In the genomic region with DNA sequence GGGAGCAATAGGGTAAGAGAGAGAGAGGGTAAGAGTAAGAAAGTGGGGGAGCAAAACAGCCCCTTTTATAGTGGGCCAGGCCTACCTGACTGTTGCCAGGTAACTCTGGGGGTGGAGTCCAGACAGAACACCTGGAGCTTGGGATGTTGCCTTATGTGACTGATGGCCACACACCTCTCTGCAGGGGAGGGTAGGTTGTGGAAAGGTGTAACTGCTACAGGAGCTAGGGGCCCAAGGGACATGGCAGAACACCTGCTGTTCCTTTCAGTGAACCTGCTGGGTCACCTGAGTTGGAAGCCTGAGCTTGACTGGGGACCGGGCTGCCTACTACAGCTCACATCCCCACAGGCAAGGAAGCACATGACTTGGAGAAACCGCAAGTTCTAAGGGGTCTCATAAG, we compare ENCODE assay signal across 28 mouse cellular contexts. TPM values are rescaled to one million over a fixed set of nuclear protein-coding genes. Genes with fewer than 3 reads are reported as not detected.
DNase-seq lines count a peak whose midpoint lies in the region; ATAC-seq and TF ChIP-seq lines count a peak whose summit lies in the region.
"Had no signal": no experiment of that assay in that cellular context is flagged by ENCODE, and none has a peak within 500 bp of the region (broad histone marks: within the 10 kb centered on the region; RNA-seq: fewer than 3 reads in every experiment).

No protein-coding gene starts in this region.

- no peak overlapping the region for H3K9ac ChIP-seq in embryonic facial prominence, embryonic 13.5 days
- H3K9ac ChIP-seq in ES-Bruce4 (ENCODE audit: low read depth, poor library complexity, severe bottlenecking), result no peak overlapping the region
- no peak overlapping the region for H3K9ac ChIP-seq in ES-E14 (ENCODE audit: insufficient read depth, low read depth, low read length, poor library complexity, severe bottlenecking)
- H3K9ac ChIP-seq: embryonic facial prominence, embryonic 12.5 days; embryonic facial prominence, embryonic 15.5 days; forebrain, embryonic 12.5 days had no signal

- ATAC-seq in embryonic facial prominence, embryonic 13.5 days (ENCODE audit: insufficient number of reproducible peaks, insufficient read depth, low FRiP score, low TSS enrichment, low read depth), result peak; percentile 32; the same call in 1 of the 2 replicates
- ATAC-seq: CD4-positive, CD25-positive, alpha-beta regulatory T cell, adult 4 months; forebrain, embryonic 14.5 days; forebrain, embryonic 16.5 days had no signal

- no peak for TF ChIP-seq POLR2A in ES-Bruce4 (IDR thresholded peaks at IDR 0.05; ENCODE audit: insufficient read depth, low read length)

- no peaks in the 10 kb centered on the region for H3K9me3 ChIP-seq in embryonic facial prominence, embryonic 13.5 days
- no peaks in the 10 kb centered on the region for H3K9me3 ChIP-seq in embryonic facial prominence, embryonic 10.5 days
- peaks cover 21% of the 10 kb centered on the region for H3K9me3 ChIP-seq in ES-Bruce4 (replicated peaks; ENCODE audit: control insufficient read depth, insufficient read depth, low read length, poor library complexity, severe bottlenecking)
- no peaks in the 10 kb centered on the region; the same call in 1 of the 2 replicates for H3K9me3 ChIP-seq in ES-E14 (ENCODE audit: control insufficient read depth, insufficient read depth, low read depth, low read length)
- H3K9me3 ChIP-seq: embryonic facial prominence, embryonic 12.5 days; embryonic facial prominence, embryonic 15.5 days; forebrain, embryonic 10.5 days; forebrain, embryonic 12.5 days had no signal

- H3K4me3 ChIP-seq in embryonic facial prominence, embryonic 13.5 days, result no peak overlapping the region
- no peak overlapping the region for H3K4me3 ChIP-seq in embryonic facial prominence, embryonic 10.5 days
- no peak overlapping the region for H3K4me3 ChIP-seq in ES-Bruce4 (ENCODE audit: low read depth, low read length)
- H3K4me3 ChIP-seq in ES-E14 (ENCODE audit: insufficient read depth in 1 of 2, low read depth in 1 of 2, low read length in 2 of 2, poor library complexity in 1 of 2, severe bottlenecking in 1 of 2), result no peak overlapping the region
- H3K4me3 ChIP-seq: embryonic facial prominence, embryonic 12.5 days; embryonic facial prominence, embryonic 15.5 days; erythroblast, embryonic 14.5 days; forebrain, embryonic 10.5 days; forebrain, embryonic 12.5 days had no signal

- no peak overlapping the region for H3K4me2 ChIP-seq in embryonic facial prominence, embryonic 13.5 days
- H3K4me2 ChIP-seq: embryonic facial prominence, embryonic 12.5 days; embryonic facial prominence, embryonic 15.5 days; forebrain, embryonic 12.5 days had no signal

- no peaks in the 10 kb centered on the region for H3K4me1 ChIP-seq in embryonic facial prominence, embryonic 13.5 days
- no peaks in the 10 kb centered on the region for H3K4me1 ChIP-seq in embryonic facial prominence, embryonic 10.5 days
- H3K4me1 ChIP-seq in ES-Bruce4 (ENCODE audit: control insufficient read depth, insufficient read depth, low read length) (no peaks in the 10 kb centered on the region), ES-E14 (ENCODE audit: control insufficient read depth in 2 of 2, insufficient read depth in 2 of 2, low read length in 2 of 2, poor library complexity in 1 of 2) (no peaks in the 10 kb centered on the region; a peak in 1 of 4 replicates)
- H3K4me1 ChIP-seq: embryonic facial prominence, embryonic 12.5 days; embryonic facial prominence, embryonic 15.5 days; forebrain, embryonic 10.5 days; forebrain, embryonic 12.5 days had no signal

- no peak for TF ChIP-seq CTCF in ES-Bruce4 (IDR thresholded peaks at IDR 0.05; ENCODE audit: low read depth, low read length)

- H3K27ac ChIP-seq in embryonic facial prominence, embryonic 13.5 days, result no peak overlapping the region
- H3K27ac ChIP-seq in embryonic facial prominence, embryonic 10.5 days (replicated peaks), result no peak overlapping the region
- peak overlapping the region; percentile 87; the same call in 1 of the 2 replicates for H3K27ac ChIP-seq in ES-Bruce4 (ENCODE audit: insufficient read depth, low read length)
- H3K27ac ChIP-seq in ES-E14 (ENCODE audit: insufficient read depth, low read depth, low read length, poor library complexity, severe bottlenecking), result peak overlapping the region; percentile 82; the same call in 1 of the 2 replicates
- H3K27ac ChIP-seq: embryonic facial prominence, embryonic 12.5 days; embryonic facial prominence, embryonic 15.5 days; forebrain, embryonic 10.5 days; forebrain, embryonic 12.5 days had no signal

- no peak for DNase-seq in embryonic facial prominence, embryonic 10.5 days (ENCODE audit: low spot score)
- DNase-seq in ES-E14 (ENCODE audit: low read depth, low spot score), result no peak
- peak; percentile 57 for DNase-seq in ZHBTc4 (ENCODE audit: low read depth, low spot score)
- DNase-seq in thymus, postnatal 10 days (ENCODE audit: low spot score in 2 of 2), result no peak
- DNase-seq in layer of hippocampus, adult 9-10 months (ENCODE audit: low spot score), result no peak
- DNase-seq: adrenal gland, adult 2 months; adrenal gland, postnatal 10 days; adrenal gland, postnatal 25 days; B cell, adult 2 months; cerebellum, adult 11 months; cerebellum, adult 18-20 months; cerebellum, adult 8-10 months; cerebellum, adult 9-11 months; cerebellum, postnatal 14 days; cerebellum, postnatal 36 days; embryo, embryonic 11 days had no signal

- no peaks in the 10 kb centered on the region for H3K36me3 ChIP-seq in embryonic facial prominence, embryonic 13.5 days
- H3K36me3 ChIP-seq in embryonic facial prominence, embryonic 10.5 days (replicated peaks), result no peaks in the 10 kb centered on the region
- H3K36me3 ChIP-seq in ES-Bruce4 (ENCODE audit: control insufficient read depth, insufficient read depth, low read length, poor library complexity, severe bottlenecking), result no peaks in the 10 kb centered on the region
- no peaks in the 10 kb centered on the region for H3K36me3 ChIP-seq in ES-E14 (ENCODE audit: control insufficient read depth, insufficient read depth, low read length, poor library complexity, severe bottlenecking)
- H3K36me3 ChIP-seq: embryonic facial prominence, embryonic 12.5 days; embryonic facial prominence, embryonic 15.5 days; forebrain, embryonic 10.5 days; forebrain, embryonic 12.5 days had no signal

- TF ChIP-seq EP300 in ES-Bruce4 (IDR thresholded peaks at IDR 0.05; ENCODE audit: insufficient read depth, low read depth, low read length), result no peak

- no peaks in the 10 kb centered on the region for H3K27me3 ChIP-seq in embryonic facial prominence, embryonic 13.5 days
- H3K27me3 ChIP-seq in embryonic facial prominence, embryonic 10.5 days (replicated peaks; ENCODE audit: low read depth, poor library complexity, severe bottlenecking), result no peaks in the 10 kb centered on the region
- no peaks in the 10 kb centered on the region for H3K27me3 ChIP-seq in ES-Bruce4 (ENCODE audit: control insufficient read depth, insufficient read depth, low read length, poor library complexity, severe bottlenecking)
- H3K27me3 ChIP-seq: CH12.LX; embryonic facial prominence, embryonic 12.5 days; embryonic facial prominence, embryonic 15.5 days; forebrain, embryonic 12.5 days had no signal

- 86% methylated on average over 2 of the region's 2 CpGs for WGBS in embryonic facial prominence, embryonic 13.5 days
- WGBS in embryonic facial prominence, embryonic 10.5 days, result 79% methylated on average over 2 of the region's 2 CpGs

- in situ Hi-C loops in ES-E14 (cut with MboI; ENCODE audit: low sequenced_read_pairs in 2 of 2, unreplicated experiment in 2 of 2), result no loop called here

TF ChIP-seq in ES-E14, 5 proteins besides CTCF, POLR2A, EP300 and RAD21:
- TF ChIP-seq MAFK (IDR thresholded peaks at IDR 0.05; ENCODE audit: insufficient read depth, low read depth, low read length), result no peak
- TF ChIP-seq ZNF384 (IDR thresholded peaks at IDR 0.05; ENCODE audit: low read depth, low read length), result no peak
- TF ChIP-seq HCFC1 (IDR thresholded peaks at IDR 0.05; ENCODE audit: borderline replicate concordance, insufficient read depth, low read length), result no peak
- no peak for TF ChIP-seq CHD2 (IDR thresholded peaks at IDR 0.05; ENCODE audit: low read depth, low read length)
- no peak for TF ChIP-seq ZC3H11A (IDR thresholded peaks at IDR 0.05; ENCODE audit: borderline replicate concordance, low read depth, low read length)

RNA-seq across cellular contexts. Expression of gene Etv1, which starts 48.4 kb away (rescaled TPM):
- 13.4 and 15.1 TPM in 2 replicates for polyA plus RNA-seq in embryonic facial prominence, embryonic 13.5 days (2015; fragmentation: Nextera tagmentation; extraction: Ambion mirVana)
- polyA plus RNA-seq in embryonic facial prominence, embryonic 10.5 days (2016; fragmentation: Nextera tagmentation; extraction: Ambion mirVana), result 23.5 and 25.1 TPM in 2 replicates
- polyA plus RNA-seq in ES-Bruce4 (2011; ENCODE audit: insufficient read depth, insufficient read length, low read depth, missing spikeins), result 9.8 and 10.5 TPM in 2 replicates
- total RNA-seq in ES-E14 (2012; rRNA removed), result 21.3 and 23.9 TPM in 2 replicates
- total RNA-seq: MEL had no signal
- polyA plus RNA-seq: erythroblast, embryonic 14.5 days had no signal

Comparison
In these comparisons a context has a peak if more than half of its experiments do, and no peak if none do; other contexts are left out.
1. H3K27ac ChIP-seq: peak in ES-Bruce4 (single experiment) and ES-E14 (single experiment); none in embryonic facial prominence, embryonic 13.5 days (single experiment) and embryonic facial prominence, embryonic 10.5 days (single experiment).